Mouse (Mus musculus): ENCODE results near the gene Grm8. TPM values are rescaled to one million over a fixed set of nuclear protein-coding genes. Genes with fewer than 3 reads are reported as not detected.

Grm8 gene
- polyA plus RNA-seq, 1 experiment: 0.17 TPM

DNA sequence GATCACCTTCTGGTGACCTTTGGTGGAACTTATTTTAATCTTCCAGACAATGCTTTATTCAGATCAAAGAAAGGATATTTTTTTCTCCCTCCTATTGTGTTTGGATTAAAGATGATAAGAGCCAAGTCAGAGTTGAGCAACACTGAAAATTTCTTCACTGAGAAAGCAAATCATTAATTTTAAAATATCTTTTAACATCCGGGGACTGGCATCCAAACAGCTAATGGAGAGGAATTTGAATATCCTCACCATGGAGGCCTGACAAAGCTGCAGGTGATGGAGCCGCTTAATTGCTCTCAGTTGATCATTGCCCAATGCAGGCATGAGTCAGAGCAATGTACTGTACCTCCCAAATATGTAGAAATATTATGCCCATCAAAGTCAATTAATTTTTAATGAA lies 83.0 kb downstream of the Grm8 start:
- no peak for DNase-seq (ENCODE audit: low read depth, low spot score)
- WGBS: 78% methylated on average over 2 of the region's 2 CpGs

DNA sequence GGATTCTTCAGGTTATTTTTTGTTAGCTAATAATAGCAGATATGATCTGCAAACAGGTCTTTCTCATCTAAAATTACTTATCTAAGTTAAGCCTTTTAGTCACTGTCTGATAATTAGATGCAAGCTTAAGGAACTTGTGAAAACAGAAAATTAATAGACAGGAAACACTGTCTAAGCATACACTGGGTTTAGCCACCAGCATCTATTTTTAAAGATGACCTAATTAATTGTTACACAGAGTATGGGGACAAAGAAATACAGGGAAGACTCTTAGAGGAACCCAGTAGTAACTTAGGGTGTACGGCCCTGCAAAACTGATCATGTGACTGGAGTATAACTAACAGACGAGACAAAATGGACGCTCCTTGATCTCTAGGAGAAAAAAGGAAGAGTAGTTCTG lies 92.6 kb downstream of the Grm8 start:
- WGBS: 76% methylated on average over 3 of the region's 3 CpGs
- DNase-seq (ENCODE audit: low read depth, low spot score): no peak

DNA sequence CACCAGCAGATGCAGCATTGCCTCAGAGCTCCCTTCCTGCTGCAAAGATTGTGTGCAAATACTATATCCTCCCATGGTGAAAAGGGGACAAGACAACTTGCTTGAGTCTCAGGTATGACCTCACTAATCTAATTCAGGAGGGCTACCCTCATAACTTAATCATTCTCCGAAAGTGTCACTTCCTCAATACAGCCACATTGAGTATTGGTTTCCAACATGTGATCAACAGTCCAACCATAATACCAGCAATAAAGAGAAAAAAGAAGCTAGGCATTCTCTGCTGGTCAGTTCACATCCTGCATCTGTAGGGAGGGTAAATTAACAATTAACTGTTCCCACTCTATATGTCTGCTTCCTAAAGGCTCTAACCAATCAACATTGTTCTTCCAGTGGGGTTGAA lies 94.2 kb downstream of the Grm8 start:
- WGBS: 85% methylated on average over 1 of the region's 1 CpGs

DNA sequence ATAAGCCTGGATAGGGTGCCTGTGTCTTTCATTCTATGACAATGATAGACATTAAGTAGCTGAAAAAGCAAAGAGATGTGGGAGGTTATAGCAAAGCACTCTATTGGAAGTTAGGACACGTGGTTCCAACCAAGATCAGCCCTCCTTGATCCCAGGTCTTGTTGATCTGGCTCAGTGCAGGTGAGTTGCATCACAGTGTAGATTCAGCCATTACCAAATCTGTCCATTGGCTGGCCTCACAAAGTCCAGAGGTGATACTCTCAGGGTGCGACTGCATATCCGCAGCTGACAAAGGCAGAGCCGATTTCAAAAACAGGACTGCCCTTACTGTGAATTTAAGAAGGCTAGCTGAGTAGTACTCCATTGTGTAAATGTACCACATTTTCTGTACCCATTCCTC lies 103.0 kb downstream of the Grm8 start:
- no peak for DNase-seq (ENCODE audit: low read depth, low spot score)
- WGBS: 83% methylated on average over 4 of the region's 4 CpGs

More for the DNA sequence above, 94.2 kb downstream of the Grm8 start:
- no peak for DNase-seq (ENCODE audit: low read depth, low spot score)

DNA sequence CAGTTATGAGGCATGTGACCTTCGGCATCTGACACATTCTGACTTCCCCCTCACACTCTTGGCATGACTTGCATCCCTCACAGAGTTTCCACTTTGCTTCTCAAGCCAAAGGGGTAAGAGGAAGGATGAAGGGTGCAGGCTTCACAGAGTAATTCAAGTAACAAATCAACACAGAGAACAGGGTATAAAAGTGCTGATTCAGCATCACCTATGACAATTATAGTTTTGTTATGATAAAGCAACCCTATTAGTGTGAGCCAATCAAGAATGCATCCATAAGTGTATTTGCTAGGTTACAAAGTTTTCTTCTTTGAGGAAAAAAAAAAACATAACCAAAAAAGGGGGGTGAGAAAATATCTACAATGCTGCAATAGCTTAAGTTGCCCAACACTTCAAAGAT lies 117.3 kb downstream of the Grm8 start:
- DNase-seq (ENCODE audit: low read depth, low spot score): no peak
- 57% methylated on average over 1 of the region's 1 CpGs for WGBS

DNA sequence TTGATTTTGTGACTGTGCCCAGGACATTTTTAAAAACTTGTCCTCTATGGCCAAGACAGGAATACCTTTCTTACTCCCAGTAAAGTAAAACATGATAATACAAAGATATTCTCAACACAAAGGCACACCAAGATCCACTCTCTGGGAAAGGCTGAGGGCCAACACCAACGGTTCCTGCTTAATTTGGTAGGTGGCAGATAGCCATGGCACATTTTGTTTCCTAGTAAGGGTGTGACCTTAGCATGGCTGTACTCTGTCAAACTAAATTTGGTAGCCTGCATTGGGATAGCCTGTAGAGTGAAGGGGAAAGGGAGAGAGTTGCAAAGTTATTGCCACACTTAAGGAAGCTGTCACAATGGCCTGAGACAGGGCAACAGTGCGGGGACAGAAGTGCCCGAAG lies 128.0 kb downstream of the Grm8 start:
- WGBS: 82% methylated on average over 3 of the region's 3 CpGs
- DNase-seq (ENCODE audit: low read depth, low spot score): no peak

DNA sequence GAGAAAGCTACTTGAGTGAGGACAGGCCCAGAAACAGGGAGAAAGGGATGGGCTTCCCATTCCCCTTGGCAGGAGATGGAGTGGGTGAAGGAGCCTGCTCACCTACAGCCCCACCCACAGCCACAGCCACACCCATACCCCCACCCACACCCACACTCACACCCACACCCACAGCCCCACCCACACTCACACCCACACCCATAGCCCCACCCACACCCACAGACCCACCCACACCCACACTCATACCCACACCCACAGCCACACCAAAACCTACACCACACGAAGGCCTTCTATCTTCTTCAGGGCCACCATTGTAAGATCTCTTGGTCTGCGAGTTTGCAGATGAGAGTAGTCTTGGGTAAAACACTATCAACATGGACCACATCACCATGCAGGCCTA lies 137.7 kb downstream of the Grm8 start:
- DNase-seq (ENCODE audit: low read depth, low spot score): no peak
- WGBS: 81% methylated on average over 2 of the region's 2 CpGs

DNA sequence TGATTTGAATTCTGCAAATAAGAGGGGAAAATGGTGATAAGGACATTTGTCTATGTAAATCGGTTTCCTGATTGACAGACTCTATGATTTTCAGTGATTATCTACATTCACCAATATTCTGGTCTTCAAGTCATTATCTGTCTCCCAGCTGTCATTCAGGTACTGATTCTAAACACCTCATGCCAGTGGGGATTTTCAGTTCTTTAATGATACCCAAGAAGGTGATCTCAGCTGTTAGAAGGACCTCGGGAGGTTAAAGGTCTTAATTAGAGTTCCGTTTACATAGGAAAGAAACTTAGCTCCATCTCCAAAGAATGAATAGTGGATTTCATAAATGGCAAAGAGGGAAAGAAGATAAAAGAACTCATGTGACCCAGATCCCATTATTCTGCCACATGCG lies 143.7 kb downstream of the Grm8 start:
- no peak for DNase-seq (ENCODE audit: low read depth, low spot score)
- WGBS: 78% methylated on average over 4 of the region's 4 CpGs

DNA sequence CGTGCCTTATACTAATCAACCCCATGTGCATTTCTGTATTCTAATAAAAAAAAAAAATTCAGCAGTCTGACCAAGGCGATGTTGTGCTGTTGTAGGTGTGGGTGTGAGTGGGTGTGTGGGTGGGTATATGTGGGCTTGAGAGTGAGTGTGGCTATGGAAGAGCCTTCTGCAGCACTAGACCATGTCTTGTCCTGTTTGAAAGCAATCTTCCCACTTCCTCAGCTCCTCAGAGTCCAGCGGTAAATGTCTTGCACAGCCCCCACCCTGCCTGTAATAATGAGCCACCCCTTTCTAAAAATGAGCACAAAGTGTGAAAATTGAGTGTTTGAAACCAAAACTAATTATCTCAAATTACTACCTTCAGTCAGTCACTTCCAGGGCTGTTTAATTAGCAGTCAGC lies 152.4 kb downstream of the Grm8 start:
- WGBS: 84% methylated on average over 3 of the region's 3 CpGs
- DNase-seq (ENCODE audit: low read depth, low spot score): no peak

DNA sequence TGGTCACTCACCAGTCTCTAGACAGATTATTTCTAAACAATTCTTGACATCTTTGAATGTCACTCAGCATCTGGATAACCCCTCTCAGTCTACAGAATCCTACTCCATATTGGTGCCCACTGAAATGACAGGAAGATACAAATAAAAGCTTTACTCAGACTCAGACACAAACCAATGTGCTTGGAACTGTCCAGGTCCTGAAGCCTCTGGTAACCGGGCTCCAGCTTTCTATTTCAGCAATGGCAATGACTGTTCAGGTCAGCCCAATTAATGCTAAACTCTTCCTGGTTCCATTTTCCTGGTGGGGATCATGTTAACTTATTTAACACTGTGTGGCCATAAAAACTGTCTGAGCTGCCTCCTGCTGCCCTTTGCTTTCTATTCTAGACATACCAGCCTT lies 153.0 kb downstream of the Grm8 start:
- WGBS: 32% methylated on average over 1 of the region's 1 CpGs
- DNase-seq (ENCODE audit: low read depth, low spot score): no peak

DNA sequence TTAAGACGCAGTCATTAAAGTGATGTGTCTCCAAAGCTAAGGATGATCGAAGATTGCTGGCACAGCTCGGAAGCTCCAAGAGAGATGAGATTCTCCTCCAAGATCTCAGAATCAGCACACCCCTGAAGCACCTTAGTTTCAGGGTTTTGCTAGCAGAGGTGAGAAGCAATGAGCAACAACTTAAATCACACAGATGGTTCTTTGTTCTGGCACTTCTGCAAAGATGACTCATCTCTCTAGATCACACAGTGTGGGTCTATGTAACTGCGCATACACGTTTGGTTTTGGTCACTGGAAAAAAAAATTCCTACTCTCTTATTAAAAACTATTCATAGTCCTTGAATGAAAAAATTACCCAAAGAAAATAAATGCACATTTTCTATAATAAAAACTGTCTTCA lies 157.6 kb downstream of the Grm8 start:
- 88% methylated on average over 5 of the region's 5 CpGs for WGBS
- no peak for DNase-seq (ENCODE audit: low read depth, low spot score)

DNA sequence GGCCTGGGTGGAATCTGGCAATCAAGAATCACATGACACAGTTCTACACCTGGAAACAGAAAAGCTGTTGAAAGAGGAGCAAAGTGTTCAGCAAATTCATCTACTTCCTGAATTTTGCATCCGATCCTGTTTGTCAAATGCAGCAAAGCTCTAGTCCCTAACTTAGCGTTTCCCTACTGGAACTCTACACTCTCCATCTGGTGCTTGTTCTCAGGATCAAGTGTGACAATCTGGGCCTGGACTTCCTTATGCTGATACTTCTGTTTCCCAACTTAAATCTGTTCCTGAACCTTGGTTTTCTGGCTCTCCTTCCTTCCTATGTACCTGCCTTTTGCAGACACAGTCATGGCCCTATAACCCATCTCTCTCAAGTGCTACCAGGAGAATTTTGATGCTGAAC lies 166.1 kb downstream of the Grm8 start:
- DNase-seq (ENCODE audit: low read depth, low spot score): no peak
- WGBS: 80% methylated on average over 2 of the region's 2 CpGs

DNA sequence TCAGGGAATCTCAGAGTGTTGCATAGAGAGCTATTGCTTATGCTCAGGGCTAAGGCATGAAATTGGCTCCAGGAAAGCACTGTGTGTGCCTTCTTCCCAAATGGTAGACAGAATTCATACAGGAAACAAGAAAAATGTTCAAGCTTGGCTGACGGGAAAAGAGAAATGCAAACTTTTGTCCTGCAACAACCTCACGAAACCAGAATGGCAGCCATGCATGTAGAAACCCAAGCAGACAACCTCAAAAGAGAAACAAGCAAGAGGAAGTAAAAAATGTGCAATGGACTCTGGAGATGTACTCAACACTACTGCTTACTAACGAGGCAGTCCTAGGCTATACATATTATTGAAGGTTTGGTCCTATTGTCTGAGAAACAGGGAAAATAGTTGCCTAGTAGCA lies 167.9 kb downstream of the Grm8 start:
- DNase-seq (ENCODE audit: low read depth, low spot score): no peak
- 74% methylated on average over 3 of the region's 3 CpGs for WGBS

DNA sequence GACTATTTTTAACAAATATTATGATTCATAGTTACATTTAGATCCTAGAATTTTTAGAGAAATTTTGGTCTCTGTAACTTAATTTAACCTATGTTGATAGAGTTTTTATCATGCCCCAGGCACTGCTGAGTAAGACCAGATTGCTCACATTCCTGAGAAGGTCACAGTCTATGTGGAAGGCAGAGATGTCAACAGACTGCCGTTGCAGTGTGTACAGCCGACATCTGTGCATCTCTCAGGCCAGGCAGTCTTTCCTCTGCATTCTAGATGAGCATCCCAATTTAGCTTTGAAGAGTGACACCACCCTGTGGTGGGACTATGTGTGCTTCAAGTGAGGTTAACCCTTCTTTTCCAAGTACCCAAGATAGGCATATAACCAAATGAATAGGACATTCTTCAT lies 169.7 kb downstream of the Grm8 start:
- 17% methylated on average over 2 of the region's 2 CpGs for WGBS
- no peak for DNase-seq (ENCODE audit: low read depth, low spot score)

DNA sequence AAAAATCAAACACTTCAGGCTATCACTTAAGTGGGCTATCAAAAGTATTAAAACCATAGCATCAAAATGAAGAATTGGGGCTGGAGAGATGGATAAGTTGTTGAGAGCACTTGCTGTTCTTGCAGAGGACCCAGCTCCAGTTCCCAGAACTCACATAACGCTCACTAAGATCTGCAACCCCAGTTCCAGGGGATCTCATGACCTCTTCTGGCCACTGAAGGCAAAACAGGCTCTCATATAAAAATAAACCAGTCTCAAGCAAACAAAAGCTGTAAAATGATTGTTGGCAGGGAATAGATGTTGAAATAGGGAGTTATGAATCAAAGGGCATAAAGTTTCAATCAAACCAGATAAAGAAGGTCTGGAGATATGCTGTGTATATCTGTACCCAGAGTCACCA lies 171.1 kb downstream of the Grm8 start:
- WGBS: 84% methylated on average over 1 of the region's 1 CpGs
- DNase-seq (ENCODE audit: low read depth, low spot score): no peak

DNA sequence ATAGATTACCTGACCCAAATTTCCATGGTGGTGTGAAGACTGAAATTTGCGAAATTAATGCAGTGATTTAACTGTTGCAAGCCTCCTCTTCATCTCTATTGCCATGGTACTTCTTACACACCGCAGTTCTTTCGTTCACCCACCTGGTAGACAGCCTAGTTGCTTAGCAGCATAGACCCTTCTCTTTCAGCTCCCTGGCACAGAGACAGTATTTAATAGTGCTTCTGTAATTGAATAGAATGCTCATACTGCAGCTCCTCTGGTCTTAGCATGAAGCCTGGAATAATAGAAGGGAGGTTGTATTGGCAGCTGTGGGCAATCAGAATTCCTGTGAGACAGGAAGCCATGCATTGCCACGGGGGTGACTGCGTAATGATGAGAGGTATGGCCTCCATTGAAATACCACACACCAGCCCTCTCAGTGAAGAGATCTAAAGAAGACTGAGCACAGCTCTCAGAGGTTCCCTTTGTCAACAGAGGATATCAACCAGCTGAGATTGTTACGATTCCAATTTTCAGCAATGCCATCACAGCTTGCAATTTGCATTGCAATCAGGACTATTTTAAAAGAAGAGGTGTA lies 178.6 kb downstream of the Grm8 start:
- 74% methylated on average over 6 of the region's 6 CpGs for WGBS
- no peak for DNase-seq (ENCODE audit: low read depth, low spot score)

DNA sequence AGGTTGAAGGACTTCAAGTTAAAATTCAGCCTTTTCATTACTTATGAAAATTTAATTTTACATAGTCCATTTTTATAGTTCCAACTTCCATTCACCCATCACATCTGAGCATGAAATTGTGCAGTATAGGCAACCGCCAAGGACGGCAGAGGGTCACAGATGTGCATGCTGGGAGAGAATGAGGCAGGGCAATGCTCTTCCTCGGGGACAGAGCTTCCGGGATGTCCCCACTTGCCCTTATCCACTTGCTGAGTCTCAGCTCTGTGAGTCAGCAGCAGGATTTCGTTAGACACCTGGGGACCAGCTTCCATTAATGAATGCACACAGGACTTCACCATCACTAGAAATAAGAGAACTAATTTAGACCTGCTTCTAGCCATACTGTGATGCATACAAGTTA lies 183.5 kb downstream of the Grm8 start:
- no peak for DNase-seq (ENCODE audit: low read depth, low spot score)
- 75% methylated on average over 5 of the region's 5 CpGs for WGBS

DNA sequence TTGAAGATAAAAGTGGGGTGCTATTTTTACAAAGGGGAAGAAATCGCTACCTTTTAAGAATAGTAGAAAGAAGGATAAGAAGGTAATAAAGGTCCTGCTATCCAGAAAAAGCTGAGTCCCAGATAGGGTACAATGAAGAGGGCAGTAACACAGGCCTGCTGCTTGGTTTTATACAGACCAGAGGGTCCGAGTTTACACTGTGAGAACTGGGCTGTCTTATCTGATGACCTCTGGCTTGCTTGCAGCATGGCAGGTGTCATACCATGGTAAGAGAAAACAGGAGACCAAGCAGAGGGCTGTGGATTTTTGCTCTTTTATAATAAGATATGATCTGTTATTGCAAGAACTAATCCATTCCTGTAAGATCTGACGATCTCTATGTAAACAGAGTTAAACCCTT lies 206.9 kb downstream of the Grm8 start:
- WGBS: 31% methylated on average over 3 of the region's 3 CpGs
- no peak for DNase-seq (ENCODE audit: low read depth, low spot score)

DNA sequence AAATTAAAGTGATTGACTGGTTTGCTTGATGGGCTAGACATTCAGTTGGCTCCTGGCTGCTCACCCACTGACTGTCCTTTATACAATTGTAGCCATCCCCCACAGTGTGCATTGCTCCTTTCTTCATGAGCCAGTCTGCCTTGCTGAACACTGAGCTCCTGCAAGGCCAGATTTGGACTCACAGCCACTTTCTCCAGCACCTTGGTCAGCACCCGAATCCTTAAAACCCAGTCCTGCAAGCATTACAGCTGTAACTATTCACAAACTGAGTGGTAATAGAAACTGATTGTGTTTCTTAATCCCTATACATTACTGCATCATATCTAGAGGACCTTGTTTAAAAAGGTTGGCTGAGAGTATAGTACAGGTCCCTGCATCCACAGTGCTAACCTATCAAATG lies 221.7 kb downstream of the Grm8 start:
- 51% methylated on average over 1 of the region's 1 CpGs for WGBS
- DNase-seq (ENCODE audit: low read depth, low spot score): no peak

DNA sequence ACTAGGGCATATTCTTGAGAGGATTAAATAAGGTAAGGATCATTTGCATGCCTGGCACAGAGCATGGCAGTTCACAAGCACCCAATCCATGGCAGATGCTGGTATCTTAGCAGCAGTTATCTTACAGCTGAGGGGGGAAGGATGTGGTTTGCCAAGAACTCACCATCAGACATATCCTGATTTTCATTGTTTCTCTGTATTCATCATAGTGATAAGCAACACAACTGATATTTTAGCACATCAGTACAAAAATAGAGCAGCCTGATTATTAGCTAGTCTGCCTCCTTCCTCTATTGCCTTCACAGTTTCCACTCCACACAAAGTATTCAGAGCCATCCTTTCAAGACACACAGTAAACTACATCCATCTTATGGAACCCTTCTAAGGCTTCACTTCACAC lies 230.6 kb downstream of the Grm8 start:
- DNase-seq (ENCODE audit: low read depth, low spot score): no peak

DNA sequence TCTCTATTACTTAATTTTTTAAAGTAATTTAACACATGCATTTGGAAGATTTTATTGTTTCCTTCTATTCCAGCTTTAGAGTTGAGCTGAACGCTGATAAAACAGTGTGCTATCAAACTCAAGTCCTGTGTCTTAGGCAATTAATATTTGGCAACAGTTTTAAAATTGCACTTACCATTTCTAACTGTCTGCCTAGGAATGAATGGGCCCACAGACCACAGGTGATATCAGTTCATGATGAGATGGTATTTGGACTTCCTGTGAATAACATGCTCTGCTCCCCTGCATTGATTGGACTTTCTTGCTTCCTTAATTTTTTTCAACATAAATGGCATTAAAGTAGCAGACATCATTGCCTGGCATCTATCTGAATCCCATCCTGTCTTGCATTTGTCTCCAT lies 232.8 kb downstream of the Grm8 start:
- DNase-seq (ENCODE audit: low read depth, low spot score): no peak
- 89% methylated on average over 1 of the region's 1 CpGs for WGBS

DNA sequence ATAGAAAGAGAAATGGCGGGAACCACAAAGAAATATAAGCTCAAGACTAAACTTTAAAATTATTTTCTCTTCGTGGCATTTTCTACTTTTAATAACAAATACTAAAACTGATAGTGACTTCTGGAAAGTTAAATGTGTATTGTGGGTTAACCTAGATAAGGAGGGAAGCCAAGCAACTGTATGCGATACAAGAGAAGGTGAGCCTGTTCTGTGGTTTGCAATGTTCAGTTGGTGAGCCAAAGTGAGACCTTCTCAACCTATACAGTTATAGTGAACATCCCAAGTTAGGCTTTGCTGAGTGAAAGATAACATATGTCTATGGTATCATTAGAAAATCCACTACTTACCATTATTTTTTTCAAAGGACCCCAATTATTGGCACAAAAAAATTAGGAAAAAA lies 233.6 kb downstream of the Grm8 start:
- WGBS: 76% methylated on average over 3 of the region's 3 CpGs
- no peak for DNase-seq (ENCODE audit: low read depth, low spot score)

DNA sequence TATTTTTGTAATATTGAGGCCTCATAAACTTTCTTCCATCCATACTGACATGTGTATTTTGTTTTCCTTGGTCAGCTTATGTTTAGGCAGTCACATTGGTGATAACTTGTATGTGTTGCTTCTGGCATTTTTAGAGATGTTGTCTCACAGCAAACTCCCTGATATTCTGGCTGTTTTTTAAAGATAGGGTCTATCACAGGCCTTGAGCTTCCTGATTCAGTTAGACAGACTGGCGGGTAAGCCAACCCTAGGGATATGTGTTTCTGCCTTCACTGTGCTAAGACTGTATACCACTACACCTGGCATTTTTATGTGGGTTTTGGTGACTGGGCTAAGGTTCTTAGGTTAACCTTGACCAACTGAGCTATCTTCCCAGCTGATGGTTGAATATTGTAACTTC lies 239.8 kb downstream of the Grm8 start:
- DNase-seq (ENCODE audit: low read depth, low spot score): no peak
- 83% methylated on average over 1 of the region's 1 CpGs for WGBS
